Mouse (Mus musculus): ENCODE measurements around the gene Sparcl1. TPM values are rescaled to one million over a fixed set of nuclear protein-coding genes. Genes with fewer than 3 reads are reported as not detected.

The Sparcl1 gene
- polyA plus RNA-seq, 1 experiment from 2014 or later: 435 TPM

DNA sequence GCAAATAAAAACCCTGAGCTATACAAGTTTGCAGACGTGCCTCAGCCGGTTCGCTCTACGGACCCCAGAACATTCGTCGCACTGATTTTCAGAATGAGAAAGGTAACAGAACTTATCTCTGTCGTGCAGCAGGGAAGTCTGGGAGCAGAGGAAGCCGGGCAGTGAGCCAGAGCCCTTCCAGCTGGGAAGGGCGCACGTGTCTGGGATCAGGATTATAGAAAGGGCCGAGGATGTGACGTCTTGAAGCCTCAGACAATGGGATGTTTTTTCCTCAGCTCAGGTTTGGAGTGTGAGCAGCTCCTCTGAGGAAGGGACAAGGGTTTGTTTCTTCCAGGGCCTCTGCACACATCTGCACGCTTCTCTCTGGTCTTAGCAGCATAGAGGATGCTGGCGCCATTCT is 1.6 kb upstream of the Sparcl1 start:
- H3K4me2 ChIP-seq (ENCODE audit: low read depth, low read length): peak overlapping the region; percentile 59
- H3K4me3 ChIP-seq (ENCODE audit: low read length): peak overlapping the region; percentile 18
- peak overlapping the region; percentile 95 for H3K27ac ChIP-seq (ENCODE audit: low read length)
- H3K27me3 ChIP-seq (ENCODE audit: control insufficient read depth, insufficient read depth, low read depth, low read length): no peaks in the 10 kb centered on the region
- no peaks in the 10 kb centered on the region for H3K9me3 ChIP-seq (ENCODE audit: control insufficient read depth, low read length)
- H3K4me1 ChIP-seq (replicated peaks; ENCODE audit: control insufficient read depth, insufficient read depth, low read length): peaks cover 23% of the 10 kb centered on the region
- 21% methylated on average over 14 of the region's 14 CpGs for WGBS
- ATAC-seq (ENCODE audit: low read depth): peak; percentile 49
- H3K9ac ChIP-seq (ENCODE audit: low read length): no peak overlapping the region
- H3K36me3 ChIP-seq (ENCODE audit: control insufficient read depth, insufficient read depth, low read length): no peaks in the 10 kb centered on the region

DNA sequence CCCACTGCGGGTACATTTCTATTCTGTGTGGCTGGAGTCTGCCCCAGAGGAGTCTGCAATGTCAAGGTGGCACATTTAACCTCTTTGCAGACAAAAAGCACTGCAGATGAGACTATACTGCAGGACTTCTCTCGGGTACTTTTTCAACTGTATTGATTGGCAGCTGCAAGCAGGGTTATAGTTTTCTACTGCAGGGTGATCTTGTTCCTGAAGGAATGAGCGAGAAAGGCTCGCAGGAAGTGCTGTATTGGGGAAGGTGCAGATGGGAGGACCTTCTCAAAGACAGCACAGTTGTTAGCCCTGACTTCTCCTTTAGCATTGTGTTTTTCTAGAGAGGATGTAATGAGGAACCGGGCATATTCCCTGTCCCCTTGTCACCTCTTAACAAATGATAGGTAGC is 1.0 kb downstream of the Sparcl1 start:
- Histone ChIP-seq H3K27me3 (ENCODE audit: control insufficient read depth, insufficient read depth, low read depth, low read length) (no peaks in the 10 kb centered on the region), H3K27ac (ENCODE audit: low read length) (peak overlapping the region; percentile 95), H3K4me1 (replicated peaks; ENCODE audit: control insufficient read depth, insufficient read depth, low read length) (peaks cover 42% of the 10 kb centered on the region), H3K9me3 (ENCODE audit: control insufficient read depth, low read length) (no peaks in the 10 kb centered on the region), H3K4me2 (ENCODE audit: low read depth, low read length) (peak overlapping the region; percentile 59), H3K4me3 (ENCODE audit: low read length) (peak overlapping the region; percentile 59), H3K36me3 (ENCODE audit: control insufficient read depth, insufficient read depth, low read length) (no peaks in the 10 kb centered on the region), H3K9ac (ENCODE audit: low read length) (peak overlapping the region; percentile 74)
- WGBS: 15% methylated on average over 5 of the region's 5 CpGs
- no peak for ATAC-seq (ENCODE audit: low read depth)

DNA sequence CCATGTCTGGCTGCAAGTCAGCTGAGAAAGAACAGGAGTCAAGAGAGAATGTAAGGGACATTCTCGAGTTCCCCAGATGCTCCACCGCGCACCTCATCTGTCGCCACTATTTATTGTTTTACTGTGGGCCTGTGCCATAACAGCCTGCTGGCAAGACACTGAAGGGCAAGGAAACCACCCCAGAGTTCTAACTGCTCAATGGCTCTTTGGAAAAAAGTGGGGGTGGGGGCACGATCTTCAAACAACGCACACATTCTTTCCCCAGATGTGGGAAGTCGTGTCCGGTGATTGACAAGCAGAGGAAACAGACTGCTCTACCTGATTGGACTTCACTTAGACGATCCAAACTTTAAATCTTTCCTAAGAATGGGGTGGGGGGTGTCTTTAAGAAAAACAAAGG is 1.5 kb downstream of the Sparcl1 start:
- Histone ChIP-seq H3K9me3 (ENCODE audit: control insufficient read depth, low read length) (no peaks in the 10 kb centered on the region), H3K27ac (ENCODE audit: low read length) (peak overlapping the region; percentile 95), H3K4me2 (ENCODE audit: low read depth, low read length) (peak overlapping the region; percentile 59), H3K36me3 (ENCODE audit: control insufficient read depth, insufficient read depth, low read length) (no peaks in the 10 kb centered on the region), H3K9ac (ENCODE audit: low read length) (peak overlapping the region; percentile 74), H3K4me3 (ENCODE audit: low read length) (peak overlapping the region; percentile 59), H3K27me3 (ENCODE audit: control insufficient read depth, insufficient read depth, low read depth, low read length) (no peaks in the 10 kb centered on the region), H3K4me1 (replicated peaks; ENCODE audit: control insufficient read depth, insufficient read depth, low read length) (peaks cover 43% of the 10 kb centered on the region)
- WGBS: 6% methylated on average over 9 of the region's 9 CpGs
- peak; percentile 24 for ATAC-seq (ENCODE audit: low read depth)

DNA sequence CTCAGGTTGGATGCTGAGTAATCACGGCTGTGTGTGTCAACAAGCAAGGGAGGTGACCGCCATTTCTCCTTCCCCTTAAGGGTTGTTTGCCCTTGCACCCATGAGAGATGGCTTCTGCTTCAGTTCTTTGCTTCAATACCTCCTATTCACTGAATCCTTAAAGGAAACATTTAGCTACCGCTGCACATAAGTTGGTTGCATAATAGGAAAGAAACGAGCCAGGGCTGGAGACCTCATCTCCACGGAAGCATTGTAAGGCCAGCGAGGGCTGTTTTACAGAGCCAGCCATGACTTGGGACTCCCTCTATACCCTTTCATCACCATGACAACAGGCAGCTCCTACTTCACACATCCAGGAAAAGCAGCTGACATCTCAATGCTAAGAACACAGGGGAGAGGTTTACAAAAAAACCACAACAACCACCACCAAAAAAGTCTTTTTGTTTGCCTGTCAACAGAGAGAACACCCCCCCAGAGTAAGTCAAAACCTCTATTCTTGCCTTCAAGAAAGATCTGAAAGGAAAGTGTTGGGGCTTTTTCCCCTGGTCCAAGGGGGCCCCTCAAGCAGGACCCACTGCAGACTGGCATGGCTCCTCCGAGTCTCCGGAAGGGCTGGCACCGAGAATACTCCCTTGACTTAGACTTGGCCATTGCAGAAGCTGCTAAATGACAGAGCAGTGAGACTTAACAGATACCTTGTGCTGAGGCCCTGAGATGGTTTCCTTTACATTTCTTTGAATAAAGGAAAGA is 3.2 kb downstream of the Sparcl1 start:
- Histone ChIP-seq H3K9me3 (ENCODE audit: control insufficient read depth, low read length) (no peaks in the 10 kb centered on the region), H3K27ac (ENCODE audit: low read length) (peak overlapping the region; percentile 95), H3K4me2 (ENCODE audit: low read depth, low read length) (peak overlapping the region; percentile 59), H3K27me3 (ENCODE audit: control insufficient read depth, insufficient read depth, low read depth, low read length) (no peaks in the 10 kb centered on the region), H3K4me1 (replicated peaks; ENCODE audit: control insufficient read depth, insufficient read depth, low read length) (peaks cover 39% of the 10 kb centered on the region), H3K4me3 (ENCODE audit: low read length) (peak overlapping the region; percentile 59), H3K36me3 (ENCODE audit: control insufficient read depth, insufficient read depth, low read length) (no peaks in the 10 kb centered on the region), H3K9ac (ENCODE audit: low read length) (peak overlapping the region; percentile 50)
- ATAC-seq (ENCODE audit: low read depth): peak; percentile 18; the same call in 1 of the 2 replicates
- 22% methylated on average over 9 of the region's 9 CpGs for WGBS

DNA sequence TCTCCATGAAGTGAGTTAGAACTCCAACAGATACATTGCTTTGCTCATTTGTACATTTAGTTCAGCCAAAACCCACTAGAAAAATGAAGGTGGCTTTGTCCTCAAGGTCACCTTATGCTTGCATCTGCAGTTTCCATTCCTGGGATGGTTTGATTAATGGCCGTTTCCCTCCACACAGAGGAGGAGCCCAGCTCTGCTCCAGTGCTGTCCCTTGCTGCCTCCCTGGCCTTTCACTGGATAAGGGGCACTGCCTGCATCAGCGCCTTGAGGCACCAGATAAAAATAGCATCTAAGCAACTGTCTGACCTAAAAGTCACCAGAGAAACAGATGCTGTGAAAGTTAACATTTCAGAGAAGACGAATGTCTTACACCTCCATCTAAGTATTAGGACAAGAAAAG is 4.0 kb downstream of the Sparcl1 start:
- peak overlapping the region; percentile 95 for H3K27ac ChIP-seq (ENCODE audit: low read length)
- H3K4me1 ChIP-seq (replicated peaks; ENCODE audit: control insufficient read depth, insufficient read depth, low read length): peaks cover 30% of the 10 kb centered on the region
- H3K36me3 ChIP-seq (ENCODE audit: control insufficient read depth, insufficient read depth, low read length): no peaks in the 10 kb centered on the region
- H3K4me2 ChIP-seq (ENCODE audit: low read depth, low read length): peak overlapping the region; percentile 59
- ATAC-seq (ENCODE audit: low read depth): no peak
- H3K9me3 ChIP-seq (ENCODE audit: control insufficient read depth, low read length): no peaks in the 10 kb centered on the region
- WGBS: 27% methylated on average over 3 of the region's 3 CpGs
- peak overlapping the region; percentile 23 for H3K4me3 ChIP-seq (ENCODE audit: low read length)
- H3K27me3 ChIP-seq (ENCODE audit: control insufficient read depth, insufficient read depth, low read depth, low read length): no peaks in the 10 kb centered on the region
- peak overlapping the region; percentile 30 for H3K9ac ChIP-seq (ENCODE audit: low read length)

DNA sequence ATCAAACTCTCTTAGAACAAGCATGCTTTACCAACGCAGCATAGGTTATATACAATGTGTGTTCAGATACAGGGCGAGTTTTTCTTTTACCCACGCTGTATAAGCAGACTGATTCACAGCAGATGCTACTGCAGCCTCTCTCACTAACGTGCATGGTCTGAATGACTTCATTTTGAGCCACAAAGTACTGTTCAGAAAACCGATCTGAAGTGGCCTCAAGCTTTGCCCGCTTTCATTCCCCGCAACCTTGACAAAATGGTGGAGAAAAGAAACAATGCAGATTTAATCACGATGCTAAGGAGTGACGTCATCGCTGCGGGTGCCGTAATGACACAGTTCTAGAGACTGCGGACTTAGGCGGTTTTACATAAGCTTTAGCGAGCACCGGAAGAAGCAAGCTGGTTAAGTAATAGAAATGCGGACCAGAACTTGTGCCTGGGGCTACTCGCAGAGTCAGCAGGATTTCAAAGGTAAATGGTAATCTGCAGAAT is 4.6 kb downstream of the Sparcl1 start:
- peak overlapping the region; percentile 23 for H3K4me3 ChIP-seq (ENCODE audit: low read length)
- 20% methylated on average over 18 of the region's 18 CpGs for WGBS
- peaks cover 28% of the 10 kb centered on the region for H3K4me1 ChIP-seq (replicated peaks; ENCODE audit: control insufficient read depth, insufficient read depth, low read length)
- peak overlapping the region; percentile 59 for H3K4me2 ChIP-seq (ENCODE audit: low read depth, low read length)
- H3K9ac ChIP-seq (ENCODE audit: low read length): peak overlapping the region; percentile 54
- no peaks in the 10 kb centered on the region for H3K27me3 ChIP-seq (ENCODE audit: control insufficient read depth, insufficient read depth, low read depth, low read length)
- H3K36me3 ChIP-seq (ENCODE audit: control insufficient read depth, insufficient read depth, low read length): no peaks in the 10 kb centered on the region
- no peaks in the 10 kb centered on the region for H3K9me3 ChIP-seq (ENCODE audit: control insufficient read depth, low read length)
- H3K27ac ChIP-seq (ENCODE audit: low read length): peak overlapping the region; percentile 95
- ATAC-seq (ENCODE audit: low read depth): no peak

DNA sequence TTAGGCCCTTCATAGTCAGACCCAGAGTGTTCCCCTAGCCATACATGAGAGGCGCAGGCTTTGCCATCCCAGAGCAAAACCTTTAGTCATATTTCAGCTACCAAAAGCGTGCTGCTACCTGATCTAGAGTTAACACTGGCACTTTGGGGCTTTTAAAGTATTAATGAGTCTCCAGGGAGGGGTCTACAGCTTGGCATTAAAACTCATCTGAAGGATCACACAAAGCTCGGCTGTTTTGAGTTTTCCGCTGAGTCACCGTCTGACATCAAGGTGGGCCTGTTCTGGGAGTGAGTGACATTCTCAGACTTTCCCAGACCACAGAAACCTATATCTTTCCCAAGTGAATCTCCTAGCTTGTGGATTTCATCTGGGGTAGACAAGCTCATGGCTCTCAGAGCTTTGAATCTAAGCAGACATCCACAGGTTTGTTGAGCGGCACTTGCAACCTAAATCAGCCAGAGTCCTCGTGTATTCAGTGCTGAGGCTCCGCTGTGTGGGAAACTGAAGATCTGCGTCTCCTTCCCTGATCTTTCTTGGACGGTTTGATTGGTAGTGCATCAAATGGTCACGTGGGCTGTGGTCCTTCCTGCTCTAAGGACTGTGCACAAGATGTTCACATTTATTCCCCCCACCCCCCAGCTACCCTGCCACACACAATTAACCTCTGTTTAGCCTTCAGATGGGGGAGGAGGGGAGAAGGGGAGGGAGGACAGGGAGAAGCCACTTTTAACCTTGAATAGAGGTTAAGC is 5.2 kb downstream of the Sparcl1 start:
- Histone ChIP-seq H3K4me1 (replicated peaks; ENCODE audit: control insufficient read depth, insufficient read depth, low read length) (peaks cover 28% of the 10 kb centered on the region), H3K9ac (ENCODE audit: low read length) (no peak overlapping the region; the same call in 1 of the 2 replicates)

DNA sequence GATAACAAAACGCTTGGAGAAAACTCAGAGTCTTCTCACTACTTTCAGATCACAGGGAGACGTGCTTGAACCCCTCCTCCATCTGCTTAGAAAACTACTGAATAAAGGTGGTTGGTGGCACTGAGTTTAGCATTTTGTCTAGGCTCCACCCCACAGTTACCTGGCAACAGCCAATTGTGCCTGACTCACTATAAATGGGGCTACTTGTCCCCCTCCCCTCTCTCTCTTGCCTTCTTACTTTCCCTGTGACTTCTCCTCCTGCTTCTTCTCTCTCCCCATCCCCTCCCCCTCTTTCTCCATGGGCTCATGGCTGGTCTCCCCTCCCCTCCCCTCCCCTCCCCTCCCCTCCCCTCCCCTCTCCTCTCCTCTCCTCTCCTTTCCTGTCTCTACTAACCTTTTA is 9.4 kb downstream of the Sparcl1 start:
- ATAC-seq (ENCODE audit: low read depth): no peak
- Histone ChIP-seq H3K9ac (ENCODE audit: low read length) (no peak overlapping the region), H3K9me3 (ENCODE audit: control insufficient read depth, low read length) (no peaks in the 10 kb centered on the region), H3K27ac (ENCODE audit: low read length) (no peak overlapping the region), H3K27me3 (ENCODE audit: control insufficient read depth, insufficient read depth, low read depth, low read length) (no peaks in the 10 kb centered on the region), H3K4me2 (ENCODE audit: low read depth, low read length) (no peak overlapping the region), H3K36me3 (ENCODE audit: control insufficient read depth, insufficient read depth, low read length) (no peaks in the 10 kb centered on the region), H3K4me1 (replicated peaks; ENCODE audit: control insufficient read depth, insufficient read depth, low read length) (peaks cover 26% of the 10 kb centered on the region), H3K4me3 (ENCODE audit: low read length) (no peak overlapping the region)
- WGBS: 63% methylated on average over 2 of the region's 2 CpGs

More for the DNA sequence above, 5.2 kb downstream of the Sparcl1 start:
- peak overlapping the region; percentile 95 for H3K27ac ChIP-seq (ENCODE audit: low read length)
- ATAC-seq (ENCODE audit: low read depth): no peak
- no peaks in the 10 kb centered on the region for H3K9me3 ChIP-seq (ENCODE audit: control insufficient read depth, low read length)
- no peaks in the 10 kb centered on the region for H3K27me3 ChIP-seq (ENCODE audit: control insufficient read depth, insufficient read depth, low read depth, low read length)
- peak overlapping the region; percentile 23 for H3K4me3 ChIP-seq (ENCODE audit: low read length)
- WGBS: 49% methylated on average over 11 of the region's 11 CpGs
- H3K36me3 ChIP-seq (ENCODE audit: control insufficient read depth, insufficient read depth, low read length): no peaks in the 10 kb centered on the region
- peak overlapping the region; percentile 59; the same call in 1 of the 2 replicates for H3K4me2 ChIP-seq (ENCODE audit: low read depth, low read length)

DNA sequence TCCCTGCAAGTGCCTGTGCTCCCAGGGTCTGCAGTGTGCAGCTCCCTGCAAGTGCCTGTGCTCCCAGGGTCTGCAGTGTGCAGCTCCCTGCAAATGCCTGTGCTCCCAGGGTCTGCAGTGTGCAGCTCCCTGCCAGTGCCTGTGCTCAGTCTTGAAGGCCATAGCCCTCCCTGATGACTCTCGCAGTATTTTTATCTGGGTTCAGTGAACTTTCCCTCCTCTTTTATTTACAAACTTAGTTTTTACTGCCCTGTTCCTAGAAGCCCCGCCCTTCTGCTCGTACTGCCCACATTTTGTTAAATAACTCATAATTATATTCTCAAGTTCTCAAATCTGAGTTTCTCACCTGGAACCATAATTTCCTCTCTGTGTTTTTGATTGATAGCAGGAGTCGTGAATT is 10.4 kb downstream of the Sparcl1 start:
- no peak for ATAC-seq (ENCODE audit: low read depth)
- Histone ChIP-seq H3K36me3 (ENCODE audit: control insufficient read depth, insufficient read depth, low read length) (no peaks in the 10 kb centered on the region), H3K9me3 (ENCODE audit: control insufficient read depth, low read length) (no peaks in the 10 kb centered on the region), H3K27me3 (ENCODE audit: control insufficient read depth, insufficient read depth, low read depth, low read length) (no peaks in the 10 kb centered on the region), H3K4me3 (ENCODE audit: low read length) (no peak overlapping the region), H3K4me1 (replicated peaks; ENCODE audit: control insufficient read depth, insufficient read depth, low read length) (peaks cover 18% of the 10 kb centered on the region), H3K4me2 (ENCODE audit: low read depth, low read length) (no peak overlapping the region), H3K9ac (ENCODE audit: low read length) (0 out of 2 replicates have a peak overlapping the region, but pooled peaks have one; percentile 15), H3K27ac (ENCODE audit: low read length) (no peak overlapping the region)
- 50% methylated on average over 4 of the region's 4 CpGs for WGBS
